10 mouse cellular contexts compared by ENCODE assay signal in genomic region chr5:134316721-134317120, GRCm38 (mm10). TPM values are rescaled to one million over a fixed set of nuclear protein-coding genes. Genes with fewer than 3 reads are reported as not detected.
DNase-seq lines count a peak whose midpoint lies in the region; ATAC-seq and TF ChIP-seq lines count a peak whose summit lies in the region.
"Had no signal": no experiment of that assay in that cellular context is flagged by ENCODE, and none has a peak within 500 bp of the region (broad histone marks: within the 10 kb centered on the region; RNA-seq: fewer than 3 reads in every experiment).

No protein-coding gene starts in this region.

- WGBS in lung, embryonic 14.5 days: 38% methylated on average over 7 of the region's 7 CpGs
- 27% methylated on average over 7 of the region's 7 CpGs for WGBS in midbrain, postnatal 0 days

- no peak for TF ChIP-seq CTCF in lung, embryonic 14.5 days (IDR thresholded peaks at IDR 0.05; ENCODE audit: low read depth)
- TF ChIP-seq CTCF in midbrain, postnatal 0 days (IDR thresholded peaks at IDR 0.05): no peak

- H3K36me3 ChIP-seq in lung, embryonic 14.5 days (ENCODE audit: insufficient read depth): 0 out of 2 replicates have a peak, but pooled peaks cover under 1% of the 10 kb centered on the region
- no peaks in the 10 kb centered on the region for H3K36me3 ChIP-seq in midbrain, postnatal 0 days (ENCODE audit: insufficient read depth, low read length)

- no peaks in the 10 kb centered on the region for H3K9me3 ChIP-seq in lung, embryonic 14.5 days (ENCODE audit: low read depth, low read length)
- no peaks in the 10 kb centered on the region for H3K9me3 ChIP-seq in midbrain, postnatal 0 days (ENCODE audit: low read length)

- ATAC-seq in lung, embryonic 14.5 days (ENCODE audit: insufficient read depth): no peak
- ATAC-seq in midbrain, postnatal 0 days (ENCODE audit: low FRiP score): no peak

- DNase-seq in lung, embryonic 14.5 days: peak; percentile 73
- no peak for DNase-seq in lung, postnatal 14 days
- peak; percentile 74 for DNase-seq in fat pad, adult 2 months (ENCODE audit: extremely low read depth, low read depth, low spot score)
- DNase-seq in kidney, adult 18-20 months: peak; percentile 40
- peak; percentile 58 for DNase-seq in midbrain, postnatal 0 days (ENCODE audit: low spot score)
- no peak for DNase-seq in cerebellum, adult 8-10 months
- DNase-seq in B cell, adult 2 months: no peak
- DNase-seq in cerebellum, postnatal 4 days (ENCODE audit: low spot score in 2 of 2): no peak
- DNase-seq: lung, postnatal 36 days; right cerebral cortex, postnatal 14 days had no signal

- no peaks in the 10 kb centered on the region for H3K27me3 ChIP-seq in lung, embryonic 14.5 days (ENCODE audit: insufficient read depth, low read length)
- H3K27me3 ChIP-seq in midbrain, postnatal 0 days (ENCODE audit: insufficient read depth, low read length): no peaks in the 10 kb centered on the region

- peak overlapping the region; percentile 100 for H3K27ac ChIP-seq in lung, embryonic 14.5 days (ENCODE audit: low read depth)
- no peak overlapping the region; the same call in 1 of the 2 replicates for H3K27ac ChIP-seq in midbrain, postnatal 0 days (ENCODE audit: low read depth, low read length)

- H3K4me1 ChIP-seq in lung, embryonic 14.5 days (ENCODE audit: insufficient read depth): 0 out of 2 replicates have a peak, but pooled peaks cover 6% of the 10 kb centered on the region
- H3K4me1 ChIP-seq in midbrain, postnatal 0 days (ENCODE audit: insufficient read depth, low read length): peaks cover 6% of the 10 kb centered on the region; the same call in 1 of the 2 replicates

- H3K4me3 ChIP-seq in lung, embryonic 14.5 days (ENCODE audit: low read depth, low read length): no peak overlapping the region
- no peak overlapping the region for H3K4me3 ChIP-seq in midbrain, postnatal 0 days (ENCODE audit: low read depth, low read length)

- H3K4me2 ChIP-seq in lung, embryonic 14.5 days: peak overlapping the region; percentile 89; the same call in 1 of the 2 replicates
- H3K4me2 ChIP-seq in midbrain, postnatal 0 days (ENCODE audit: low read depth, low read length, poor library complexity, severe bottlenecking): no peak overlapping the region

- no peak overlapping the region for H3K9ac ChIP-seq in lung, embryonic 14.5 days
- H3K9ac ChIP-seq in midbrain, postnatal 0 days (replicated peaks; ENCODE audit: low read length, poor library complexity, severe bottlenecking): no peak overlapping the region; the same call in 1 of the 2 replicates

RNA-seq across cellular contexts. Expression of gene Gtf2i, which starts 2.2 kb away (rescaled TPM):
- polyA plus RNA-seq in lung, embryonic 14.5 days (2014; fragmentation: Nextera tagmentation; extraction: Ambion mirVana): 183 and 185 TPM in 2 replicates
- 96.4 and 104 TPM in 2 replicates for total RNA-seq in midbrain, postnatal 0 days (2014; rRNA removed)
- polyA plus RNA-seq in midbrain, postnatal 0 days (2015; fragmentation: Nextera tagmentation; extraction: Ambion mirVana): 74.6 and 77.2 TPM in 2 replicates

Comparison
In these comparisons a context has a peak if more than half of its experiments do, and no peak if none do; other contexts are left out.
1. DNase-seq: peak in lung, embryonic 14.5 days (single experiment), fat pad, adult 2 months (single experiment), kidney, adult 18-20 months (single experiment) and midbrain, postnatal 0 days (single experiment); none in lung, postnatal 14 days (single experiment), cerebellum, adult 8-10 months (single experiment), B cell, adult 2 months (0 of 2) and cerebellum, postnatal 4 days (0 of 2).